Comparison of ENCODE assay signal across 8 mouse cellular contexts in the genomic region with DNA sequence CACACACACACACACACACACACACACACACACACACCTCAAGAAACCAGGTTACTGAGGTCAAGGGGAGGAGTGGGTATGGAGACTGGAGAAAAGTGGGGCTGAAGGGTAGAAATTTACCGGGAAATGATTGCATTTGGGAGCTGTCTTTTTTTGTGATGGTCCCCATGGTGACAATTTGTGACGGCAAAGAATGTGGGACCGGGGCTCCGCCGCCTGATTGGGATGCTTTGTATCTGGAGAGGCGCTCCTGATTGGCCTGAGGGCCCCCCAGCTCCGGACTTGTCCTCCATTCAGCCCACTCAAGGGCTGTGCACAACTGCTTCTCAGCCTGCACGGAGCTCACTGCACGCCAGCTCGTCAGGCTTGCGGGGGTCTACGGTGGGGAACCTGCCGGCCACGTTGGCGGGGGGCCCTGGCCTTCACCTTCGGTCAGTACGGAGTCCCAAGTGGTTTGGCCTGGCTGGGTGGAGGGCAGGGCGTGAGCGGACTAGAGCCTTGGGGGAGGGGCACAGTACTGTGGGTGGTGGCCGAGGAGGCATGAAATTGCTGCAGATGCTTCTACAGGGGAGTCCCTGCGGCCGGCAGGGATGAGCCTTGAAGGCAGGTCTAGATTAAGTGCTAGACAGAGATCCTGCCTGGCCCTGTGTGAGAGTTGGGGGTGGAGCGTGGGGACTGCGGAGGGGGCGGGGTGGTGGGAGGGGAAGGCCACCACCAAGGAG. TPM values are rescaled to one million over a fixed set of nuclear protein-coding genes. Genes with fewer than 3 reads are reported as not detected.
A peak's percentile ranks its signal among the peaks of the same experiment; 100 is the strongest.
DNase-seq lines count a peak whose midpoint lies in the region; ATAC-seq lines count a peak whose summit lies in the region.

No protein-coding gene starts in this region.

- no peaks in the 10 kb centered on the region; the same call in 1 of the 2 replicates for H3K9me3 ChIP-seq in limb, embryonic 11.5 days (ENCODE audit: control insufficient read depth, low read length)
- no peaks in the 10 kb centered on the region for H3K9me3 ChIP-seq in stomach, embryonic 15.5 days

- ATAC-seq in limb, embryonic 11.5 days (ENCODE audit: insufficient number of reproducible peaks, low FRiP score, low TSS enrichment, low read depth) = no peak
- no peak for ATAC-seq in stomach, embryonic 15.5 days (ENCODE audit: insufficient read depth, low FRiP score, low read depth)

- peak overlapping the region; percentile 43 for H3K4me2 ChIP-seq in limb, embryonic 11.5 days (ENCODE audit: low read depth, severe bottlenecking)
- peak overlapping the region; percentile 44 for H3K4me2 ChIP-seq in stomach, embryonic 15.5 days

- DNase-seq in heart, adult 11 months = peak; percentile 90
- DNase-seq in heart, adult 8-10 months (ENCODE audit: low spot score) = no peak
- peak; percentile 70 to 78 for DNase-seq in right cerebral cortex, postnatal 10 days (ENCODE audit: low spot score in 2 of 2)
- DNase-seq in right cerebral cortex, adult 18-20 months = no peak
- peak; percentile 39 for DNase-seq in limb, embryonic 11.5 days (ENCODE audit: low spot score)
- DNase-seq in spleen, adult 12 weeks (ENCODE audit: low spot score) = no peak
- DNase-seq in spleen, adult 18-20 months = no peak

- 4% methylated on average over 25 of the region's 25 CpGs for WGBS in limb, embryonic 11.5 days
- 7% methylated on average over 25 of the region's 25 CpGs for WGBS in stomach, embryonic 15.5 days

- H3K36me3 ChIP-seq in limb, embryonic 11.5 days (ENCODE audit: control insufficient read depth, insufficient read depth, low read length) = no peaks in the 10 kb centered on the region; the same call in 1 of the 2 replicates
- no peaks in the 10 kb centered on the region for H3K36me3 ChIP-seq in stomach, embryonic 15.5 days

- peaks cover 8% of the 10 kb centered on the region for H3K4me1 ChIP-seq in limb, embryonic 11.5 days (ENCODE audit: control insufficient read depth, insufficient read depth, low read length)
- H3K4me1 ChIP-seq in stomach, embryonic 15.5 days = 0 out of 2 replicates have a peak, but pooled peaks cover 3% of the 10 kb centered on the region

- H3K27me3 ChIP-seq in limb, embryonic 11.5 days (ENCODE audit: control insufficient read depth, insufficient read depth, low read length) = peaks cover 13% of the 10 kb centered on the region
- peaks cover 23% of the 10 kb centered on the region; the same call in 1 of the 2 replicates for H3K27me3 ChIP-seq in stomach, embryonic 15.5 days (replicated peaks)

- H3K27ac ChIP-seq in limb, embryonic 11.5 days (replicated peaks; ENCODE audit: low read depth, low read length) = no peak overlapping the region
- no peak overlapping the region for H3K27ac ChIP-seq in stomach, embryonic 15.5 days

- peak overlapping the region; percentile 49; the same call in 1 of the 2 replicates for H3K9ac ChIP-seq in limb, embryonic 11.5 days (ENCODE audit: low read length)
- no peak overlapping the region for H3K9ac ChIP-seq in stomach, embryonic 15.5 days

- 0 out of 2 replicates have a peak overlapping the region, but pooled peaks have one; percentile 2 for H3K4me3 ChIP-seq in limb, embryonic 11.5 days (ENCODE audit: low read depth, low read length)
- no peak overlapping the region for H3K4me3 ChIP-seq in stomach, embryonic 15.5 days (replicated peaks)

RNA-seq across cellular contexts. Expression of gene Fam181a, which starts 4.0 kb away (rescaled TPM):
- total RNA-seq in heart, adult 8-10 months (2022) = not detected
- not detected in 2 replicates for polyA plus RNA-seq in limb, embryonic 11.5 days (2014; fragmentation: Nextera tagmentation; extraction: Ambion mirVana)
- polyA plus RNA-seq in stomach, embryonic 15.5 days (2015; fragmentation: Nextera tagmentation; extraction: Ambion mirVana) = not detected in 2 replicates

RNA-seq across cellular contexts. Expression of gene Asb2, which starts 41.0 kb away (rescaled TPM):
- 100 to 1,000 TPM; 485 to 583 (median 548) TPM for total RNA-seq in heart, adult 8-10 months (2022)
- polyA plus RNA-seq in limb, embryonic 11.5 days (2014; fragmentation: Nextera tagmentation; extraction: Ambion mirVana) = 0.87 and 1.4 TPM in 2 replicates
- 16.7 and 18.7 TPM in 2 replicates for polyA plus RNA-seq in stomach, embryonic 15.5 days (2015; fragmentation: Nextera tagmentation; extraction: Ambion mirVana)

Comparison
In these comparisons a context has a peak if more than half of its experiments do, and no peak if none do; other contexts are left out.
1. DNase-seq: peak in heart, adult 11 months (single experiment), right cerebral cortex, postnatal 10 days (2 of 2) and limb, embryonic 11.5 days (single experiment); none in heart, adult 8-10 months (single experiment), right cerebral cortex, adult 18-20 months (single experiment), spleen, adult 12 weeks (single experiment) and spleen, adult 18-20 months (0 of 2).